Mouse (Mus musculus): Measurements from ENCODE around the gene Atxn7l1.

Atxn7l1 gene

GRCm38 (mm10) chr12:33206300-33206699, 58.8 kb downstream of the Atxn7l1 start:
- in situ Hi-C loops (cut with MboI; ENCODE audit: low pct_unique_long_range_greater_than_20kb in 1 of 2, low sequenced_read_pairs in 2 of 2, unreplicated experiment in 1 of 2): no loop called here

DNA sequence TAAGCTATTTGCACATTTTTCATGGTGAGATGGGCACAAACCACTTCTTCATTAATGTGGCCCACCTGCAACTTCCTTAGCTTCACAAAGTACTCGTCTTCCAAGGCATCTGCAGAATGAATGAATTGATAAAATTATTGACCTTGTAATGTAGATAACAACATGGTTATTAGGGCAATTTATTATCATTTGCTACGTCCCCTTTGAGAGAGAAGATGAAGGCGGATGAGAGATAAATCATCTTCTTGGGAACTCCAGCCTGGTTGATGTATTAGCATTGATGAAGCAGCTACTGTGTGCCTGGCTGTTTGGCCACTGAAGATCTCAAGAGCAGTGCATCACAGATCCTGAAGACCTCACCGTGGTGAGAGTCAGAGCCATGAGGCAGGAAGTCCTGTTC, 63.4 kb downstream of the Atxn7l1 start:
- in situ Hi-C loops (cut with MboI; ENCODE audit: low pct_unique_long_range_greater_than_20kb in 1 of 2, low sequenced_read_pairs in 2 of 2, unreplicated experiment in 1 of 2): no loop called here

DNA sequence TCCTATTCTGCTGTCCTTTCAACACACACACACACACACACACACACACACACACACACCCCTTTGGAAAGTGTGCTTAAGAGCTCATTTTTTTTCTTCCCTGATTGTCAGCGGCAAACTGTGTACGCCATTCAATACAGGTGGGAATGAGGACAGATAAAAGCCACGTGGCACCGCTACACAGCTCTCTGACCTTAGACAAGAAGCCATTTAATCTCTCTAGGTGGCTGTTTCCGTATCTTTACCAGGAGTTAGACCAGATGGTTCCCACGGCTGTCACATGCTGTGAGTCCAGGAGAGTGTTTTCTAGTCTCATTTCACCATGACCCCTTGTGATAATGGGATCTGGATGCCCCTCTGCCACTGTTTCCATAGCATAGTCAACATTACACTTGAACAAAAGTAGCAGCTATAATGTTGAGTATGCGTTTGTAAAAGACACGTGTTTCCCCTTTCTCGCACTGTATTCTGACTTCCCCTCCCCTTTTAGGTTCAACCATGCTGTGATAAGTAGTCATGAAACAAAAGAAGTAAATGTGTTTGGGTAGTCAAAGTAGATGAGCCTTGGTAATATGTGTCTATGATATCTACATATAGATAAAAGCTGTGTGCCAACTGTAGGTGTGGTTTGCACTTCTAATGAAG, 70.8 kb downstream of the Atxn7l1 start:
- in situ Hi-C loops (cut with MboI; ENCODE audit: low pct_unique_long_range_greater_than_20kb in 1 of 2, low sequenced_read_pairs in 2 of 2, unreplicated experiment in 1 of 2): no loop called here

DNA sequence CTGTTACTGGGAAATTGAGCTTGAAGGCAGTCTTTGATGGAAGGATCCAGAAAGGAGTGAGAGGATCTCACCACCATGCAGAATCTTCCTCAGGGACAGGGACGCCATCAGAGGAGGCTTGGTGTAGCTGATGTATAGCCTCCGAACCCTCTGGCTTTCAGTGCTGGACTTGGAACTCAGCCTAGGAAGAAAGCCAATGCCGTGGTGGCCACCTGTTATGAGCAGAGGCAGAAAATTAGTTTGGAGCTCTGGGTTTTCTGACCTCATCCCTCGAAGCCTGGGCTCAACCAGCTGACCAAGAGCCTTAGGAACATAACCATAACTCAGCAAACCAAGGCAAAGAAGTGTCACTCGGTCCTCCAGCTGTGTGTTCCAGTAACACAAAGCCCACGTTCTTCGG, 71.9 kb downstream of the Atxn7l1 start:
- in situ Hi-C loops (cut with MboI; ENCODE audit: low pct_unique_long_range_greater_than_20kb in 1 of 2, low sequenced_read_pairs in 2 of 2, unreplicated experiment in 1 of 2): no loop called here

DNA sequence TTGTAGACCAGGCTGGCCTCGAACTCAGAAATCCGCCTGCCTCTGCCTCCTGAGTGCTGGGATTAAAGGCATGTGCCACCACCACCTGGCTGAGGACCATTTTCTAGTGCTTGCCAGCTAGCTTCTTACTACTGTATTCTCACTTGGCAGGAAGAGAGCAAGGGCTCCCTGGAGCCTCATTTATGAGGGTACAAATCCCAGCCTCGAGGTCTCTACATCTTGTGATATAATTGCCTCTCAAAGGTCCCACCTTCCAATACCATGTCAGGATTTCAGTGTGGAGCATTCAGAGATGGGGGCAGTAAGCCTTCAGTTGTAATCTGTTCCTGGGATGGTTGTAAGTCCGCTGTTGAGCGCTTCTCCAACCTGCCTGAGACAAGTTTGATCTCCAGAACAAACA, 72.6 kb downstream of the Atxn7l1 start:
- in situ Hi-C loops (cut with MboI; ENCODE audit: low pct_unique_long_range_greater_than_20kb in 1 of 2, low sequenced_read_pairs in 2 of 2, unreplicated experiment in 1 of 2): no loop called here

- in situ Hi-C loops (cut with MboI; ENCODE audit: low pct_unique_long_range_greater_than_20kb in 1 of 2, low sequenced_read_pairs in 2 of 2, unreplicated experiment in 1 of 2): no loop called here
Observed at GRCm38 (mm10) chr12:33220509-33221051, 73.1 kb downstream of the Atxn7l1 start.

DNA sequence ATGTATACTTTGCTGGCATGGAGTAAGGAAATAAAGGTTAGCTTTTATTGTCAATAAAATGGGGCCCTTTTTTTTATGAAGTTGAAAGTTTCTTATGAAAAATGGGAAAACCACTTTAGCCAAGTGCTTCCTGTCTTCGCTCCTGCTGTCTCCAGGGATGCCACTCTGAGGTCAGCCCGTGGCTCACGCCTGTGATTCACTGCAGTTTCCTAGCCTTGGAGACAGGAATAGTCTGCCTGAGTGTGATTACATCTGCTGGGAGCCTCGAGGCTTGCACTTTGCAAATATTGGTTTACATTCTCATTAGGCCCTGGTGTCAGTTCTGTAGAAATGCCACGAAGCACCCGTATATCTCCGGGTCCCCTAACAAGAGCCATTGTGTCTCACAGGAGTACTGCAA, 74.7 kb downstream of the Atxn7l1 start:
- in situ Hi-C loops (cut with MboI; ENCODE audit: low pct_unique_long_range_greater_than_20kb in 1 of 2, low sequenced_read_pairs in 2 of 2, unreplicated experiment in 1 of 2): no loop called here

- in situ Hi-C loops (cut with MboI; ENCODE audit: low pct_unique_long_range_greater_than_20kb in 1 of 2, low sequenced_read_pairs in 2 of 2, unreplicated experiment in 1 of 2): no loop called here
Observed at GRCm38 (mm10) chr12:33225117-33225541, 77.6 kb downstream of the Atxn7l1 start.

DNA sequence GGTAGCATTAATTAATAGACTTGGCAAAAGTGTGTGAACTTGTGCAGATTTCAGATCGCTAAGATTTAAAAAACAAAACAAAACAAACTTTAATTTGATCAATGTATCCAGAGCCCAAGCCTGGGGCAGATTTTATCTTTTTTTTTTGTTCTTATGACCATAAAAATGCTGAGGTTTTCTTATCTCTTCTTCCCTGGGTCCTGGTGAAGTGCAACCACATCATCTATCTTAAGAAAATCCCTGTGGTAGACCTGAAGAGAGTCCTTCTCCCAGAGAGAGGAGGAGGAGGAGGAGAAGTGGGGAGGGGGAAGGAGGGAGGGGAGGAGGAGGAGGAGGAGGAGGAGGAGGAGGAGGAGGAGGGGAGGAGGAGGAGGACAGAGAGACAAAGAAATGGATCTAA, 78.5 kb downstream of the Atxn7l1 start:
- in situ Hi-C loops (cut with MboI; ENCODE audit: low pct_unique_long_range_greater_than_20kb in 1 of 2, low sequenced_read_pairs in 2 of 2, unreplicated experiment in 1 of 2): no loop called here

DNA sequence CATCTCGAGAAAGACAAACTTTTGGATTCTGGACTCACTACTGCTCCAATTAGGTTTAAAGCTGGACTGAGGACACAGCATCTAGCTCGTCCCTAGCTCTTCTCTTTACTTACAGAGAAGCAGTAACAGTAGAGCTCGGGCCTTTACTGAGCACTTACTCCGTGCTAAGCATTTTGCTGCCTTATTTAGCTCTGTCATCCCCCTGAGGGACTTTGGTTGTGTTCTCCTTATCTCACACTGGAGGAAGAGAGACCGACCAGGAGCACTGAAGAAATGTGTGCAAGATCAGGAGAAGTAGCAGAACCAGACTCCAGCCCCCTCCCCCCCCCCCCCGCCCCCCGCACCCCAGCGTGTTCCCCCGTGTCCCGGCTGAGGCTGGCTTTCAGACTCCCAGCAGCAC, 79.1 kb downstream of the Atxn7l1 start:
- in situ Hi-C loops (cut with MboI; ENCODE audit: low pct_unique_long_range_greater_than_20kb in 1 of 2, low sequenced_read_pairs in 2 of 2, unreplicated experiment in 1 of 2): no loop called here

DNA sequence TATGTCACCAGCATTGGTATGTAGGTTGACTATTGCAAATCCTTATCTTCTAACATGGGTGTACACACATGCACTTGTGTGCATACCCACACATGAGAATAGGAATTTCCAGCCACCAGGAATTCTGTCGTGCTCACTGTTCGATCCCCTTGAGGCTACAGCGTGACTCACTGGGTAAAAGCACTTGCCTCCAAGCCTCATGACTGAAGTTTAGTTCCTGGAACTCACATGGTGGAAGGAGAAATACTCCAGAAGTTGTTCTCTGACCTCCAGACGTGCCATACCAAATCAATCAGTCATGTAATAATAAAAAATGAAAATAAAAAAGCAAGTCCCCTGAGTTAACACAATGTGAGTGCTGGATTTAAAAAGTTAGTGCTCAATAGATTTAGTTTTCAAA, 87.8 kb downstream of the Atxn7l1 start:
- in situ Hi-C loops (cut with MboI; ENCODE audit: low pct_unique_long_range_greater_than_20kb in 1 of 2, low sequenced_read_pairs in 2 of 2, unreplicated experiment in 1 of 2): no loop called here

- in situ Hi-C loops (cut with MboI; ENCODE audit: low pct_unique_long_range_greater_than_20kb in 1 of 2, low sequenced_read_pairs in 2 of 2, unreplicated experiment in 1 of 2): no loop called here
Observed at GRCm38 (mm10) chr12:33235771-33236323, 88.4 kb downstream of the Atxn7l1 start.

DNA sequence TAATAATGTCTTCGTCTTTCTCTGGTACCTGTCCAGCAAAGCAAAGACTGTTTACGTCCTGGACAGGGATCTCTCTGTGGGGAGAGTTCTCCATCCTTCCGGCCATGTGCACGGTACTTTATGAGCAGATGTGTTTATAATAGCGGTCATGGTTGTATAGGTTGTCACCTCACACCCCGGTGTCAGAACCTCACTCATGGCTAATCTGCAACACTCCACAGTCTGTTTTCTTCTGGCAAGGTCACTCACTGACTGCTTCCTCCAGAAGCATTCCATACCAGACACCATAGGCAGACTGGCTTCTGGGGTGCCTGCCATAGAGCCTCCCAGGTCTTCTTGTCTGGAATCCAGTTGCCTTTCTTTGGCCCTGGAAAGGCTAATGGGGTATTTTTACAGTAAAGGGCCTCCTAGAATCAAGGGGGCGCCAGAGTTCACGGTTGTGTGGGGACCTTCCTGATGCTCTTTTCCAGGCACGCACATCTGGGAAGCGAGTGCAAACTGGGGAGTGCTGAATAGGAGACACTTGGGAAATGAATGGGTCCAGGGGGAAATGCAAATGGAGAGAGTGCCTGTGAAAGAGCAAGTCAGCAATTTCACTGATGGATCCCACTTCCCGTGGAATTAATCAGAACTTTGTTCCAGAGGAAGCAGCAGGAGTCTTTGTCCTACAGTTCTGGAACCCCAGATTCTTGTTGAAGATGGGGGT, 89.0 kb downstream of the Atxn7l1 start:
- in situ Hi-C loops (cut with MboI; ENCODE audit: low pct_unique_long_range_greater_than_20kb in 1 of 2, low sequenced_read_pairs in 2 of 2, unreplicated experiment in 1 of 2): no loop called here

- in situ Hi-C loops (cut with MboI; ENCODE audit: low pct_unique_long_range_greater_than_20kb in 1 of 2, low sequenced_read_pairs in 2 of 2, unreplicated experiment in 1 of 2): no loop called here
Observed at GRCm38 (mm10) chr12:33237108-33237507, 89.6 kb downstream of the Atxn7l1 start.

DNA sequence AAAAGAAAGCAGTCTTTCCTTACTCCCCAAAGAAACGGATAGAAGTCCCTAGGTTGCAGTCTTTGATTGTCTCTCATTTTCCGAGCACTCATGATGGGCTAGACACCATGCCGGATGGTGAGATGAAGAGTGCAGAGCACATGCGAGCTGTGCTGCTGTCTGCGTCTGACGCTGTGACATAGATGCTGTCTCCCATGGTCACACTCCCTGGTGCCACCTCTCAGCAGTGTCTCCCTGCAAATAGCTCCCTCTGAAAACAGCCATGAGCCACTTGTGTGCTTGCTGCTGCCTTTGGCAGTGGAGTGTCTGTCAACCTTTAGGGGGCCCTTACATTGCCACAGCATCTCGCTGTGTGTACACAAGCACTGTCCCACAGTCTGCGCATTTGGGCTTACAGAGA, 95.2 kb downstream of the Atxn7l1 start:
- in situ Hi-C loops (cut with MboI; ENCODE audit: low pct_unique_long_range_greater_than_20kb in 1 of 2, low sequenced_read_pairs in 2 of 2, unreplicated experiment in 1 of 2): no loop called here

DNA sequence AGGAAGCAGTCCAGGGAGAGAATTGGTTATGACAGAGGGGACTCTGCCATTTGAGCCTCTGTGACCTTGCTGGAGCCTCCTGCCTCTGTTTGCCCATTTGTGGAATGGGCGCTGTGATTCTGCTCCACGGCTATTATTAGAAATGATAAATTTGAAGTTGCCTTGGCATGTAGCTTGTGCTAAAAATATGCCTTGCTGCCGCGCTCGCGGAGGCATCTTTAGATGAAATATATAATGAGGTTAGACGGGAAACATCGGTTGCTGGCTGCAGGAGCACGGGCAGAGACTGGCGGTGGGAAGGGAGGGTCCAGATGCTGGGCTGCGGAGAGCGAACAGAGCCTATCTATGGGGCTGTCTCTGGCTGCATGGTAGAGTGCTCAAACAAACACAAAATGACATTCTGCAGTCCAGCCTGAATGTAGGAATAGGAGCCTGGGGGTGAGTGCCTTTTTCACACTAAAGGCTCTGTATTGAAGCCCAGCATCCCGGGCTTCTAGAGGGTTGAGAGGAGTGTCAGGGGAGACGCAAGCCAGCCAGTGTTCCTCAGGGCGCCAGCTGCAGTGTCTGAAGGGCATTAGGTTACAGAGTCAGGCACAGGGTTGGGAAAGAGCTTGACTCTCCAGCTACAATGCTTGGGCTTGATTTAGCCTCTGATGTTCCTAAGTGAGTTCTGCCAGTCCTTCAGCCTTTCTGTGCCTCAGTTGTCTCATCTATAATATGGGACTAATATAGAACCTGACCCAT, 96.8 kb downstream of the Atxn7l1 start:
- in situ Hi-C loops (cut with MboI; ENCODE audit: low pct_unique_long_range_greater_than_20kb in 1 of 2, low sequenced_read_pairs in 2 of 2, unreplicated experiment in 1 of 2): no loop called here

DNA sequence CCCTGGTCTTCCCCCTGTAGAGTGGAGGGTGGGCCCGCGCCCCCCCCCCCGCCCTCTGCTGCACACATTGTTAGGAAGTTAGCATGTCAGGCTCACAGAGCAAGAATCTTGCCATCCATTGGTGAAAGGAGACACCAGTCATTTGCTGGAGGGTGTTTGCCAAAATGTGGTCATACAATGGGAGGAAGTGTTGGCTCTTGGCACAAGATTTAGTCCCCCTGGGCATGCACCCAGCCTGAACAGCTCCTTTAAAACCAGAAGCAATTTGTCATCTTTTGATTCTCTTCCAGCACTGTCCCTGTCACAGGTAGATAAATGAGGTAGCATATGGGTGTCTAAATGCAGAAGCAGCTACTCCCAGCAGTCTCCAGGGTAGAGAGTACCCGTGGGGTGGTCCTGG, 98.0 kb downstream of the Atxn7l1 start:
- in situ Hi-C loops (cut with MboI; ENCODE audit: low pct_unique_long_range_greater_than_20kb in 1 of 2, low sequenced_read_pairs in 2 of 2, unreplicated experiment in 1 of 2): no loop called here

GRCm38 (mm10) chr12:33246878-33247277, 99.4 kb downstream of the Atxn7l1 start:
- in situ Hi-C loops (cut with MboI; ENCODE audit: low pct_unique_long_range_greater_than_20kb in 1 of 2, low sequenced_read_pairs in 2 of 2, unreplicated experiment in 1 of 2): no loop called here

DNA sequence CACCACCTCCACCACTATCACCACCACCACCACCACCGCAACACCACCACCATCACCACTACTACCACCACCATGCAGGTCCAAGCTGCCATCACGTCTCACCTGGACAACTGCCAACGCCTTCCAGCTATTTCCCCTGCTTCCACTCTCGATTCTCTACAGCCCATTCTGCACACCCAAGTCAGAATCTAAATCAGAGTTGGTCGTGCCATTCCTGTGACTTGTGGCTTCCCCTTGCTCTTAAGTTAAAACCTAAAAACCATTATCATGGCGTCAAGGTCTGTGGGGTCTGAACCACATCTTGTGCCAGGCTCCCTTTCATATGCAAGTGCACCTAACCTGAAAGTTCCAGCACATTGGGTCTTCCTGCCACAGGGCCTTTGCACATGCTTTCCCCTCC, 102.7 kb downstream of the Atxn7l1 start:
- in situ Hi-C loops (cut with MboI; ENCODE audit: low pct_unique_long_range_greater_than_20kb in 1 of 2, low sequenced_read_pairs in 2 of 2, unreplicated experiment in 1 of 2): no loop called here

All from mouse embryonic stem cell (cell line).